13 mouse cellular contexts compared by ENCODE assay signal in the genomic region with DNA sequence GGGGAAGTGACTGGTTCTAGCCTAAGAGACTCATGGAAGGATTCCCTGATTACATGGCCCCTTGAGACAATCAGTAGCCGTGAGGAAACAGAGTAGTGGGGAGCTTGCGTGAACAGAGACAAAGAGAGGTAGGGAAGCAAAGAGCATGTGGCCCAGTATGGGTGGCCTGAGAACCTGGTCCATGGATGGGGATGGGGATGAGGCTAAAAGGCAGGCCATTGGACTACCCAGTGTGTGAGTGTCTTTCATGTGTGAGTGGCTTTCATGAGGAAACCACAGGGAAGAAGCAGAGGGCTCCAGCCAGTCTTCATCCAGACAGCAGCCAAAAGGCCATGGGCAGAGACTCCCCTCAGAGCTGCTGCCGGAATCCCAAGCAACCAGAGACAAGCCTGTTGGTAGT. TPM values are rescaled to one million over a fixed set of nuclear protein-coding genes. Genes with fewer than 3 reads are reported as not detected.
DNase-seq lines count a peak whose midpoint lies in the region; ATAC-seq lines count a peak whose summit lies in the region.
"Had no signal": no experiment of that assay in that cellular context is flagged by ENCODE, and none has a peak within 500 bp of the region (broad histone marks: within the 10 kb centered on the region; RNA-seq: fewer than 3 reads in every experiment).

No protein-coding gene starts in this region.

- 70% methylated on average over 3 of the region's 3 CpGs for WGBS in embryonic facial prominence, embryonic 10.5 days
- WGBS in embryonic facial prominence, embryonic 12.5 days: 62% methylated on average over 3 of the region's 3 CpGs
- 73% methylated on average over 3 of the region's 3 CpGs for WGBS in forebrain, embryonic 16.5 days
- WGBS in midbrain, embryonic 13.5 days: 50% methylated on average over 3 of the region's 3 CpGs

- no peaks in the 10 kb centered on the region for H3K36me3 ChIP-seq in embryonic facial prominence, embryonic 10.5 days (replicated peaks)
- H3K36me3 ChIP-seq in embryonic facial prominence, embryonic 12.5 days: no peaks in the 10 kb centered on the region
- H3K36me3 ChIP-seq in forebrain, embryonic 16.5 days (ENCODE audit: control insufficient read depth, insufficient read depth): no peaks in the 10 kb centered on the region
- H3K36me3 ChIP-seq in midbrain, embryonic 13.5 days: no peaks in the 10 kb centered on the region
- H3K36me3 ChIP-seq: lung, embryonic 15.5 days had no signal

- no peak for DNase-seq in embryonic facial prominence, embryonic 10.5 days (ENCODE audit: low spot score)
- DNase-seq in frontal cortex, postnatal 36 days (ENCODE audit: low spot score in 2 of 2): no peak
- DNase-seq in ovary, postnatal 14 days (ENCODE audit: low spot score): no peak
- DNase-seq: adrenal gland, postnatal 25 days; cerebellum, postnatal 25 days; kidney, adult 2 months; retina, postnatal 1 day had no signal

- H3K4me3 ChIP-seq in embryonic facial prominence, embryonic 10.5 days: no peak overlapping the region
- H3K4me3 ChIP-seq in embryonic facial prominence, embryonic 12.5 days: no peak overlapping the region
- no peak overlapping the region for H3K4me3 ChIP-seq in forebrain, embryonic 16.5 days (replicated peaks; ENCODE audit: low read length)
- H3K4me3 ChIP-seq in midbrain, embryonic 13.5 days (replicated peaks): no peak overlapping the region
- H3K4me3 ChIP-seq: lung, embryonic 15.5 days had no signal

- H3K27me3 ChIP-seq in embryonic facial prominence, embryonic 10.5 days (replicated peaks; ENCODE audit: low read depth, poor library complexity, severe bottlenecking): peaks cover 9% of the 10 kb centered on the region
- no peaks in the 10 kb centered on the region for H3K27me3 ChIP-seq in embryonic facial prominence, embryonic 12.5 days
- H3K27me3 ChIP-seq in forebrain, embryonic 16.5 days (replicated peaks; ENCODE audit: control insufficient read depth, insufficient read depth, low read length): no peaks in the 10 kb centered on the region
- H3K27me3 ChIP-seq in midbrain, embryonic 13.5 days: no peaks in the 10 kb centered on the region
- H3K27me3 ChIP-seq: lung, embryonic 15.5 days had no signal

- peaks cover 34% of the 10 kb centered on the region for H3K4me1 ChIP-seq in embryonic facial prominence, embryonic 10.5 days
- peaks cover 18% of the 10 kb centered on the region for H3K4me1 ChIP-seq in embryonic facial prominence, embryonic 12.5 days
- peaks cover 16% of the 10 kb centered on the region for H3K4me1 ChIP-seq in forebrain, embryonic 16.5 days (replicated peaks; ENCODE audit: control insufficient read depth, insufficient read depth, low read length)
- peaks cover 19% of the 10 kb centered on the region for H3K4me1 ChIP-seq in midbrain, embryonic 13.5 days (replicated peaks)

- no peak for ATAC-seq in embryonic facial prominence, embryonic 12.5 days (ENCODE audit: insufficient number of reproducible peaks, insufficient read depth, low FRiP score, low TSS enrichment)
- ATAC-seq in forebrain, embryonic 16.5 days: peak; percentile 11; the same call in 1 of the 2 replicates
- peak; percentile 53 for ATAC-seq in midbrain, embryonic 13.5 days
- no peak for ATAC-seq in inflammation-experienced regulatory T-cells, adult 6 months

- no peak overlapping the region for H3K9ac ChIP-seq in embryonic facial prominence, embryonic 12.5 days
- H3K9ac ChIP-seq in forebrain, embryonic 16.5 days (replicated peaks; ENCODE audit: low read depth, low read length): peak overlapping the region; percentile 62
- peak overlapping the region; percentile 58 for H3K9ac ChIP-seq in midbrain, embryonic 13.5 days (replicated peaks)
- H3K9ac ChIP-seq: lung, embryonic 15.5 days had no signal

- H3K4me2 ChIP-seq in embryonic facial prominence, embryonic 12.5 days (replicated peaks): peak overlapping the region; percentile 45; the same call in 1 of the 2 replicates
- H3K4me2 ChIP-seq in forebrain, embryonic 16.5 days (ENCODE audit: low read length): peak overlapping the region; percentile 59
- H3K4me2 ChIP-seq in midbrain, embryonic 13.5 days (replicated peaks): no peak overlapping the region; the same call in 1 of the 2 replicates

- H3K27ac ChIP-seq in embryonic facial prominence, embryonic 10.5 days (replicated peaks): peak overlapping the region; percentile 80
- 0 out of 2 replicates have a peak overlapping the region, but pooled peaks have one; percentile 69 for H3K27ac ChIP-seq in embryonic facial prominence, embryonic 12.5 days
- H3K27ac ChIP-seq in forebrain, embryonic 16.5 days (ENCODE audit: low read length): peak overlapping the region; percentile 87
- peak overlapping the region; percentile 81 for H3K27ac ChIP-seq in midbrain, embryonic 13.5 days
- H3K27ac ChIP-seq: lung, embryonic 15.5 days had no signal

- no peaks in the 10 kb centered on the region for H3K9me3 ChIP-seq in embryonic facial prominence, embryonic 10.5 days
- no peaks in the 10 kb centered on the region for H3K9me3 ChIP-seq in embryonic facial prominence, embryonic 12.5 days
- no peaks in the 10 kb centered on the region for H3K9me3 ChIP-seq in forebrain, embryonic 16.5 days (ENCODE audit: control insufficient read depth, low read length)
- no peaks in the 10 kb centered on the region for H3K9me3 ChIP-seq in midbrain, embryonic 13.5 days
- H3K9me3 ChIP-seq: lung, embryonic 15.5 days had no signal

RNA-seq across cellular contexts. Expression of gene Gm973, which starts 57.8 kb away (rescaled TPM):
- 1.2 and 3.6 TPM in 2 replicates for polyA plus RNA-seq in embryonic facial prominence, embryonic 10.5 days (2016; fragmentation: Nextera tagmentation; extraction: Ambion mirVana)
- 0.67 and 0.82 TPM in 2 replicates for polyA plus RNA-seq in embryonic facial prominence, embryonic 12.5 days (2016; fragmentation: Nextera tagmentation; extraction: Ambion mirVana)
- polyA plus RNA-seq in forebrain, embryonic 16.5 days (2015; fragmentation: Nextera tagmentation; extraction: Ambion mirVana): 6.2 and 6.3 TPM in 2 replicates
- 7.2 and 8.8 TPM in 2 replicates for polyA plus RNA-seq in midbrain, embryonic 13.5 days (2015; fragmentation: Nextera tagmentation; extraction: Ambion mirVana)
- polyA plus RNA-seq in inflammation-experienced regulatory T-cells, adult 6 months (2017; shearing (Covaris generic)): 1 to 10 TPM in 1 of 3 experiments, not detected in 2; 1.8 TPM
- polyA plus RNA-seq: spleen, adult 2 months had no signal

Comparison
In these comparisons a context has a peak if more than half of its experiments do, and no peak if none do; other contexts are left out.
1. ATAC-seq: peak in forebrain, embryonic 16.5 days (single experiment) and midbrain, embryonic 13.5 days (single experiment); none in embryonic facial prominence, embryonic 12.5 days (single experiment) and inflammation-experienced regulatory T-cells, adult 6 months (single experiment).
2. Peak in every context shown above with its lines, with median percentiles within 50 percentile points of each other: H3K27ac ChIP-seq.